Mouse (Mus musculus) olfactory bulb, adult 2 months (tissue): ENCODE results near the gene Appl2. TPM values are rescaled to one million over a fixed set of nuclear protein-coding genes. Genes with fewer than 3 reads are reported as not detected.

Experiments
- H3K27ac ChIP-seq: fragments of 200-500 bp; 2 replicates; pipeline ENCODE4 v1.5.1; 2012; ENCODE audit warnings: low read depth, low read length; ENCODE audit not compliant: insufficient read depth
- H3K4me1 ChIP-seq: fragments of 200-500 bp; 2 replicates; pipeline ENCODE4 v1.6.1; 2012; ENCODE audit warnings: low read length; ENCODE audit not compliant: control insufficient read depth, insufficient read depth
- H3K4me3 ChIP-seq: fragments of 200-500 bp; 2 replicates; pipeline ENCODE4 v1.5.1; 2012; ENCODE audit warnings: mild to moderate bottlenecking, low read depth, low read length, moderate library complexity; ENCODE audit not compliant: insufficient read depth
- CTCF ChIP-seq: fragments of 200-500 bp; IDR thresholded peaks from 2 replicates; pipeline ENCODE4 v1.5.1; 2012; ENCODE audit warnings: low read depth, mild to moderate bottlenecking, low read length, moderate library complexity; ENCODE audit not compliant: insufficient read depth
- POLR2A ChIP-seq: fragments of 200-500 bp; IDR thresholded peaks from 2 replicates; pipeline ENCODE4 v1.6.1; 2012; ENCODE audit warnings: mild to moderate bottlenecking, low read depth, low read length, moderate library complexity; ENCODE audit not compliant: insufficient read depth
- WGBS: fragments of 180-500 bp; shearing (Covaris S2); methylation state at CpG from one replicate; pipeline ENCODE4 v1.1.7; 2018; 5-methylcytosine and 5-hydroxymethylcytosine counted together
- polyA plus RNA-seq: library from polyadenylated mRNA; stranded (reverse); fragments of >200 nt; gene quantifications from 2 replicates; pipeline ENCODE4 v1.2.4, GENCODE M21; 2012; ENCODE audit warnings: low replicate concordance; ENCODE audit not compliant: missing spikeins, insufficient read depth, insufficient read length

The Appl2 gene
- polyA plus RNA-seq, 1 experiment = not detected

DNA sequence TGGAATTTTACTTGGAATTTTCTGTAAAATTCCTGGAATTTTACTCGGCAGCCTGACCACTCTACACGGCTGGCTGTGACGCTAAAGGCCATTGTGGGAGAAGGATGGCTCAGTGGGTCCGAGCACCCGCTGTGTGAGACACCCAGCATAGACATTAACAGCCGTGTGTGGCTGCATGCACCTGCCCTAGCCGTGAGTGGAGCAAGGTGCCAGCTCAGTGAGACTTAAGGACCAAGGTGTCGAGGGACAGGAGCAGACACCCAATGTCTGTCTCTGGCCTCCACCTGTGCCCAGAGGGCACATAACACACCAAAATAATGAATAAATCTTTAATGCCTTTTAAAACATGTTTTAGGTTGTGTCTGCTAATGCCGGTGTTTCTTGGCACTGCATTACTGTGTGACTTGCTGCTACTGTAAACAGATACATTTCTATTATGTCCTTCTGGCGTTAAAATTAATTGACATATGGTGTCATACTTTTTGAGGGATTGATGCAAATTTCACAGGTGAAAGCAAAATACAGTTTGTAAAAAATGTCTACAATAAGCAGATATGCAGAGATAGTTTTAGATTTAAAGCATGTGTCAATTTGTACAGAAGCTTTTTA, 44.5 kb downstream of the Appl2 start:
- 91% methylated on average over 10 of the region's 10 CpGs for WGBS
- Histone ChIP-seq H3K27ac (no peak overlapping the region), H3K4me1 (peaks cover 3% of the 10 kb centered on the region; the same call in 1 of the 2 replicates), H3K4me3 (no peak overlapping the region)
- TF ChIP-seq CTCF = no peak
- TF ChIP-seq POLR2A = no peak

DNA sequence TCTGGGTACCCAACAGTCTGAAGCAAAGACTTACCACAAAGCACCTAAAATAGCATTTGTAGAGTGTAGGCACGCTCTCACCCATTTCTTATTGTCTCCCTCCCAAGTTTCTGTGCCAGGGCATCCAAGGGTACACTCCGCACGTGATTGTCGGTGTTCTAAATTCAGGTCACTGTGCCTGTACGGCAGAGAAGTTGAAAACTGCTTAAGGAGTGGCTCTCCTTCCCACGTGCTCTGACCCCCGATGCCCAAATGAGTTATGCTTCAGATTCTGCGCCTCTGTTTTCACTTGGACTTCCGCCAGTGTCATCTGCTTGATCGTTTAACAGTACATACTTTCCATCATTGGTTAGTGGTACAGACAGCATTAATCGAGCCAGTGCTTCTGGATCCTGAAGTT, 47.9 kb downstream of the Appl2 start:
- WGBS = 48% methylated on average over 11 of the region's 11 CpGs
- no peak for TF ChIP-seq CTCF
- no peak for TF ChIP-seq POLR2A

DNA sequence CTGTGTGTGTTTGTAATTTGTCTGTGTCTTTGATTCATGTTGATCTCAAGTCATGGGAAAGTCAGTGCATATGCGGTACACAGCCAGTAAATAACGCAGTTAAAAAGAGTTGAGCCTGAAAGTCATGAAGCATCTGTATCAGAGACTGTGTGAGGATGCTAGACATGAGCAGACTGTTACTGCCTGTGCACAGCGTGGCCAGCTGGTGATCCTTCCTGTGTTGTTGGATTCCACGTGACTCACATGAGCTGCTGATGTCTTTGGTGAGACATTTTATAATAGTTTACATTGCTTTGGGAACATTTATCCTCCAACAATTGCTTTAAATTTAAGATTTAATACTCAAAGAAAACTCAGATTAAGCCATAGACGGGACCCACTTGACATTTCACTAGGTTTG, 54.0 kb downstream of the Appl2 start:
- TF ChIP-seq POLR2A = no peak
- TF ChIP-seq CTCF = no peak
- WGBS = 86% methylated on average over 5 of the region's 5 CpGs
- H3K4me3 ChIP-seq = no peak overlapping the region
- no peak overlapping the region for H3K27ac ChIP-seq
- no peaks in the 10 kb centered on the region; the same call in 1 of the 2 replicates for H3K4me1 ChIP-seq

More for the DNA sequence above, 47.9 kb downstream of the Appl2 start:
- Histone ChIP-seq H3K4me1 (peaks cover 3% of the 10 kb centered on the region; the same call in 1 of the 2 replicates), H3K4me3 (no peak overlapping the region), H3K27ac (no peak overlapping the region)

DNA sequence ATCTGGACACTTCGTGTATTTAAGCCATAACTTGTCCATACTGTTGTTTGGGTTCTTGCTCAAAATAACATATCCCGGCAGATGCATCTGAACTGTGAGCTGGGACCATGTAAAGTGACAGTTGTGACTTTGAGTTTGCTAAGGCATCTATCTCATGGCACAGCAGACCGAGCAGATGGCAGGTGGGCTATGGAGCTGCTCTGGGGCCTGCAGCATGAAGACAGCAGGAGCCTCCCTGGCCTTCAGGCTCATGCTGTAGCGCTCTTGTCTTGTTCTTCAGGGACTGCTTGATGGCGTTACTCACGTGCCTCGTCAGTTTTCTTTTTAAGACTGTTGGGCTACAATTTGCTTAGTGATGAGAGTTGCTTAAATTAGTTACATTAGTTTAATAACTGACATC, 55.9 kb downstream of the Appl2 start:
- Histone ChIP-seq H3K27ac (no peak overlapping the region), H3K4me3 (no peak overlapping the region), H3K4me1 (no peaks in the 10 kb centered on the region; the same call in 1 of the 2 replicates)
- TF ChIP-seq CTCF (no peak), POLR2A (no peak)
- 91% methylated on average over 7 of the region's 7 CpGs for WGBS

DNA sequence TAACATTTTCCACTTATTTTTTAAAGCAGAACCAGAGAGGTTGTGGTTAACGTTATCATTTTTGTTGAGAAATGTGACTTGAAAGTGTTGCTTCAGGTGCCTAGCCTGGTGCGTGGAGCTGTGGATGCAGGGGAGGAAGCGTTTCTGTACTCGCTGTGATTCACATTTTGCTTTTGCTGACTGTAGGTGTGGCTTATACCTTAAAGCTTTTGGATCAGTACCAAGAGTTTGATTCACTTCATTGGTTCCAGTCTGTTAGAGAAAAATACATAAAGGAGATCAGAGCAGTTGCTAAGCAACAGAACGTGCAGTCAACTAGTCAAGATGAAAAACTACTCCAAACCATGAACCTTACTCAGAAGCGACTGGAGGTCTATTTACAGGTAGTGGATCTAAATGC, 57.7 kb downstream of the Appl2 start:
- Histone ChIP-seq H3K27ac (no peak overlapping the region), H3K4me3 (no peak overlapping the region), H3K4me1 (no peaks in the 10 kb centered on the region; the same call in 1 of the 2 replicates)
- TF ChIP-seq CTCF (no peak), POLR2A (no peak)
- WGBS = 64% methylated on average over 6 of the region's 6 CpGs

DNA sequence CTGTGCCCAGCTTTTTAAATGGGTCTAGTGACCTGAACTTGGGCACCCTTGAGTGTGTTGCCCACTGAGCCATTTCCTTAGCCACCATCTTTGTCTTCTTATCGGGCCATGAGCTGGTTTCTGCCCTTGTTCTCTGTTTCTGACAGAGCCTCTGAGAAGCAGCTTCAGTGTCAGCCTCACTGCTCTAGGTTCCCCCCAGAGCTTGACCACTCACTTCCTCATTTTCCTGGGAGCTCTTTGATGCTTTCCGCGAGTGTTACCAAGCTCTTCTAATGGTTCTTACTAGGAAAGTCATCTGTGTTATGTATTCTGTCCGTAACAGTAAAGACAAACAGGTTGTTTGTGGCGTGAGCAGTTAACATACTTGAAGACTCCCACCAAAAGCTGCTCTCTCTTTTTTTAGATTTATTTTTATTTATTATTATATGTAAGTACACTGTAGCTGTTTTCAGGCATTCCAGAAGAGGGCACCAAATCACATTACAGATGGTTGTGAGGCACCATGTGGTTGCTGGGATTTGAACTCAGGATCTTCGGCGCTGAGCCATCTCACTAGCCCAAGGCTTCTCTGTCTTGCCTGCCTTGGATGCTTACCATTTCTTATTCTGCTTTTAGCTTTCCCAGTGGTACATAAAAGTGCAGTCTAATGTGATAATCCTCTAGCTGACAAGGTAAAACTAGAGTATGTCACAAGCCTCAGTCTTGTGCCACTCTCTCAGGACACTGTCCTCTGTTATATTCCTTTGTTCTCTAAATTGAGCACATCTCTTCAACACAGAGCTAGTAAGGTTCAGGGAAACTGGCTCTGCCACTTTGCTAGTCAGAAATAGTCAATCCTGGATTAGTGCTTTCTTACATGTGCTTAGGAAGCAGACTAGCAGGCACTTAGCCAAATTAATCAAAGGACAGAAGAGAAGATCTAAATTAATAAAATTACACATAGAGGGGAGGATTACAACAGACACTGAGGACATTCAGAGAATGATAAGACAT, 82.8 kb downstream of the Appl2 start:
- WGBS = 96% methylated on average over 7 of the region's 7 CpGs
- peaks cover 2% of the 10 kb centered on the region; the same call in 1 of the 2 replicates for H3K4me1 ChIP-seq
- no peak overlapping the region for H3K4me3 ChIP-seq
- H3K27ac ChIP-seq = no peak overlapping the region
- TF ChIP-seq CTCF = no peak
- TF ChIP-seq POLR2A = no peak

DNA sequence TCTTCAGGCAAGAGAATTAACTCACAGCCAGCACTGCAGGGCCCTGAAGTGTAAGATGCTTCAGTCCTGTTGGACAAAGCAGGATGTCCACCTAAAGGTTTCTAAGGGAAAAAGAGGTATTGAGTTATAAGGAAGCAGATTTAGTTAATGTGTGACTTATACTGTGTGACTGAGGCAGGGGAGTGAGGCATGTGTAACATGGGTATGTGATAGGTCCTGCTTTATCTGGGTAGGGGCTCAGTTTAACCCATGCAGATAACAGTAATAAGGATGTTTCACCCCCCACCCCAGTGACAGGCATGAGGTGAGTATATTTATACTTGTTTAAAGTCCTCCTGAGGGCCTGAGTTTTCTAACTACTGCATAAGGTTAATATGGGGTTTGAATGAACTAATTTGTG, 85.5 kb downstream of the Appl2 start:
- no peak overlapping the region for H3K4me3 ChIP-seq
- no peak for TF ChIP-seq POLR2A
- no peak overlapping the region for H3K27ac ChIP-seq
- H3K4me1 ChIP-seq = peaks cover 2% of the 10 kb centered on the region; the same call in 1 of the 2 replicates

Other genes with a start within 250 kb of the Appl2 start
- gene Aldh1l2, start 114.6 kb downstream of the Appl2 start, polyA plus RNA-seq = not detected in 2 replicates
- gene Washc4, start 105.0 kb downstream of the Appl2 start, polyA plus RNA-seq = not detected in 2 replicates
- gene 1500009L16Rik, start 74.1 kb upstream of the Appl2 start, polyA plus RNA-seq = not detected in 2 replicates